Mouse (Mus musculus): ENCODE measurements around the gene Gne. TPM values are rescaled to one million over a fixed set of nuclear protein-coding genes. Genes with fewer than 3 reads are reported as not detected.
A peak's percentile ranks its signal among the peaks of the same experiment; 100 is the strongest.

Gene Gne
- polyA plus RNA-seq, 1 experiment from 2014 or later = 42.3 TPM

- Histone ChIP-seq H3K27me3 (replicated peaks; ENCODE audit: control insufficient read depth, insufficient read depth, low read length) (no peaks in the 10 kb centered on the region), H3K9me3 (ENCODE audit: control insufficient read depth, low read length) (no peaks in the 10 kb centered on the region), H3K4me2 (ENCODE audit: low read length) (no peak overlapping the region), H3K36me3 (ENCODE audit: control insufficient read depth, insufficient read depth, low read length) (no peaks in the 10 kb centered on the region), H3K27ac (ENCODE audit: low read depth) (no peak overlapping the region), H3K4me3 (ENCODE audit: low read depth, low read length) (no peak overlapping the region), H3K4me1 (replicated peaks; ENCODE audit: control insufficient read depth, insufficient read depth, low read length) (peaks cover 14% of the 10 kb centered on the region), H3K9ac (ENCODE audit: low read length) (no peak overlapping the region)
- ATAC-seq (replicated peaks; ENCODE audit: low FRiP score, low TSS enrichment, low read depth) = no peak
- DNase-seq (ENCODE audit: low spot score) = no peak
- 90% methylated on average over 4 of the region's 4 CpGs for WGBS
Observed at GRCm38 (mm10) chr4:44069411-44069810, 14.6 kb downstream of the Gne start.

- H3K4me3 ChIP-seq (ENCODE audit: low read depth, low read length) = no peak overlapping the region
- H3K9ac ChIP-seq (ENCODE audit: low read length) = no peak overlapping the region
- 63% methylated on average over 9 of the region's 9 CpGs for WGBS
- ATAC-seq (replicated peaks; ENCODE audit: low FRiP score, low TSS enrichment, low read depth) = no peak
- peaks cover 14% of the 10 kb centered on the region for H3K4me1 ChIP-seq (replicated peaks; ENCODE audit: control insufficient read depth, insufficient read depth, low read length)
- H3K36me3 ChIP-seq (ENCODE audit: control insufficient read depth, insufficient read depth, low read length) = no peaks in the 10 kb centered on the region
- no peaks in the 10 kb centered on the region for H3K9me3 ChIP-seq (ENCODE audit: control insufficient read depth, low read length)
- no peak overlapping the region for H3K27ac ChIP-seq (ENCODE audit: low read depth)
- no peak overlapping the region for H3K4me2 ChIP-seq (ENCODE audit: low read length)
- H3K27me3 ChIP-seq (replicated peaks; ENCODE audit: control insufficient read depth, insufficient read depth, low read length) = no peaks in the 10 kb centered on the region
- DNase-seq (ENCODE audit: low spot score) = no peak
Observed at GRCm38 (mm10) chr4:44068736-44069135, 15.2 kb downstream of the Gne start.

DNA sequence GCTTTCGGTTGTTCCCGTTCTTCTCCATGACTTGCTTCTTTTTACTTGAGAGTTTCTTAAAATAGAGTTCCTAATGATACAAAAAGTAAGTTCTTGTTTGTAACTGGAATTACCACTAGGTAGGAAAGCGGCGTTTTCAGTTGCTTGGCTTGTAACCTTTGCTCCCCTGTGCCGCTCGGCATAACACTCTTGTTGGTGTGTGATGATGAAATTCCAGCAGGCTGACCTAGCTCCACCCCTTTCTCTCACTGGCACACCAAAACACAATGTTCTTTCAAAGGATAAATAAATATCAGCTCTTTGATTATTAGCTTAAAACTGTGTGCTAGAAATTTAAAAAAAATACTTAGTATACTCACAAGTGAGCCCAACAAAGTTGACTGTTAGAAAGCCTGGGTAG, 17.1 kb downstream of the Gne start:
- Histone ChIP-seq H3K4me3 (ENCODE audit: low read depth, low read length) (no peak overlapping the region), H3K36me3 (ENCODE audit: control insufficient read depth, insufficient read depth, low read length) (0 out of 2 replicates have a peak, but pooled peaks cover 4% of the 10 kb centered on the region), H3K27ac (ENCODE audit: low read depth) (no peak overlapping the region), H3K9me3 (ENCODE audit: control insufficient read depth, low read length) (no peaks in the 10 kb centered on the region), H3K4me1 (replicated peaks; ENCODE audit: control insufficient read depth, insufficient read depth, low read length) (peaks cover 10% of the 10 kb centered on the region; the same call in 1 of the 2 replicates), H3K9ac (ENCODE audit: low read length) (no peak overlapping the region), H3K27me3 (replicated peaks; ENCODE audit: control insufficient read depth, insufficient read depth, low read length) (no peaks in the 10 kb centered on the region), H3K4me2 (ENCODE audit: low read length) (no peak overlapping the region)
- DNase-seq (ENCODE audit: low spot score) (no peak), ATAC-seq (replicated peaks; ENCODE audit: low FRiP score, low TSS enrichment, low read depth) (no peak)
- WGBS = 76% methylated on average over 6 of the region's 6 CpGs

- H3K4me1 ChIP-seq (replicated peaks; ENCODE audit: control insufficient read depth, insufficient read depth, low read length) = no peaks in the 10 kb centered on the region
- 0 out of 2 replicates have a peak, but pooled peaks cover 4% of the 10 kb centered on the region for H3K36me3 ChIP-seq (ENCODE audit: control insufficient read depth, insufficient read depth, low read length)
- H3K9me3 ChIP-seq (ENCODE audit: control insufficient read depth, low read length) = no peaks in the 10 kb centered on the region
- ATAC-seq (replicated peaks; ENCODE audit: low FRiP score, low TSS enrichment, low read depth) = peak; percentile 85
- DNase-seq (ENCODE audit: low spot score) = peak; percentile 97
- WGBS = 26% methylated on average over 16 of the region's 16 CpGs
- peak overlapping the region; percentile 62 for H3K27ac ChIP-seq (ENCODE audit: low read depth)
- H3K9ac ChIP-seq (ENCODE audit: low read length) = 0 out of 2 replicates have a peak overlapping the region, but pooled peaks have one; percentile 18
- 0 out of 2 replicates have a peak overlapping the region, but pooled peaks have one; percentile 8 for H3K4me3 ChIP-seq (ENCODE audit: low read depth, low read length)
- H3K27me3 ChIP-seq (replicated peaks; ENCODE audit: control insufficient read depth, insufficient read depth, low read length) = no peaks in the 10 kb centered on the region
- H3K4me2 ChIP-seq (ENCODE audit: low read length) = peak overlapping the region; percentile 36
Observed at GRCm38 (mm10) chr4:44065355-44066025, 18.5 kb downstream of the Gne start.

DNA sequence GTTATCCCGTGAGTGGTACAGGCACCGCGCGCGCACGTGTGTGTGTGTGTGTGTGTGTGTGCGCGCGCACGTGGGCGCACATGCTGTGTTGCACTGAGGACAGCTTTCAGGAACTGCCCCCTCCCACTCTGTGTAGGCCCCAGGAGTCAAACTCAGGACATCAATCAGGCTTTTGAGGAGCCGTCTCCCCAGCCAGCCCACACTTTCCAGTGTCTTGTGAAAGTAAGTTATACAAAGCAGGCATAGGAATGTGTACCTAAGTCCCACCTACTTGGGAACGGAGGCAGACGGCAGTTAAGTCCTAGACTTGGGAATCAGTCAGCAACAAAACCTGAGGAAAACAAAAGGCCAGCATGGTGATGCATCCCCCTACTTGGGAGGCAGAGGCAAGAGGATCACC, 21.2 kb downstream of the Gne start:
- 77% methylated on average over 14 of the region's 14 CpGs for WGBS

GRCm38 (mm10) chr4:44062062-44062461, 21.9 kb downstream of the Gne start:
- Histone ChIP-seq H3K36me3 (ENCODE audit: control insufficient read depth, insufficient read depth, low read length) (peaks cover 11% of the 10 kb centered on the region), H3K9ac (ENCODE audit: low read length) (no peak overlapping the region), H3K27ac (ENCODE audit: low read depth) (no peak overlapping the region), H3K9me3 (ENCODE audit: control insufficient read depth, low read length) (no peaks in the 10 kb centered on the region), H3K4me3 (ENCODE audit: low read depth, low read length) (no peak overlapping the region), H3K4me2 (ENCODE audit: low read length) (no peak overlapping the region), H3K4me1 (replicated peaks; ENCODE audit: control insufficient read depth, insufficient read depth, low read length) (no peaks in the 10 kb centered on the region), H3K27me3 (replicated peaks; ENCODE audit: control insufficient read depth, insufficient read depth, low read length) (no peaks in the 10 kb centered on the region)
- no peak for DNase-seq (ENCODE audit: low spot score)
- WGBS = 46% methylated on average over 9 of the region's 9 CpGs
- no peak for ATAC-seq (replicated peaks; ENCODE audit: low FRiP score, low TSS enrichment, low read depth)

More for the DNA sequence above, 21.2 kb downstream of the Gne start:
- no peak for ATAC-seq (replicated peaks; ENCODE audit: low FRiP score, low TSS enrichment, low read depth)
- H3K36me3 ChIP-seq (ENCODE audit: control insufficient read depth, insufficient read depth, low read length) = peaks cover 11% of the 10 kb centered on the region
- H3K4me1 ChIP-seq (replicated peaks; ENCODE audit: control insufficient read depth, insufficient read depth, low read length) = no peaks in the 10 kb centered on the region
- no peak overlapping the region for H3K4me3 ChIP-seq (ENCODE audit: low read depth, low read length)
- H3K27ac ChIP-seq (ENCODE audit: low read depth) = no peak overlapping the region
- H3K4me2 ChIP-seq (ENCODE audit: low read length) = no peak overlapping the region
- no peak overlapping the region for H3K9ac ChIP-seq (ENCODE audit: low read length)
- no peaks in the 10 kb centered on the region for H3K9me3 ChIP-seq (ENCODE audit: control insufficient read depth, low read length)
- H3K27me3 ChIP-seq (replicated peaks; ENCODE audit: control insufficient read depth, insufficient read depth, low read length) = no peaks in the 10 kb centered on the region
- no peak for DNase-seq (ENCODE audit: low spot score)

GRCm38 (mm10) chr4:44059674-44060073, 24.3 kb downstream of the Gne start:
- H3K27me3 ChIP-seq (replicated peaks; ENCODE audit: control insufficient read depth, insufficient read depth, low read length) = no peaks in the 10 kb centered on the region
- ATAC-seq (replicated peaks; ENCODE audit: low FRiP score, low TSS enrichment, low read depth) (no peak), DNase-seq (ENCODE audit: low spot score) (no peak)
- H3K9me3 ChIP-seq (ENCODE audit: control insufficient read depth, low read length) = no peaks in the 10 kb centered on the region
- no peaks in the 10 kb centered on the region for H3K4me1 ChIP-seq (replicated peaks; ENCODE audit: control insufficient read depth, insufficient read depth, low read length)
- no peak overlapping the region for H3K4me2 ChIP-seq (ENCODE audit: low read length)
- H3K27ac ChIP-seq (ENCODE audit: low read depth) = no peak overlapping the region
- WGBS = 94% methylated on average over 13 of the region's 13 CpGs
- no peak overlapping the region for H3K9ac ChIP-seq (ENCODE audit: low read length)
- peaks cover 11% of the 10 kb centered on the region for H3K36me3 ChIP-seq (ENCODE audit: control insufficient read depth, insufficient read depth, low read length)
- H3K4me3 ChIP-seq (ENCODE audit: low read depth, low read length) = no peak overlapping the region

GRCm38 (mm10) chr4:44049812-44050211, 34.2 kb downstream of the Gne start:
- no peak overlapping the region for H3K9ac ChIP-seq (ENCODE audit: low read length)
- no peak overlapping the region for H3K4me3 ChIP-seq (ENCODE audit: low read depth, low read length)
- no peak overlapping the region for H3K27ac ChIP-seq (ENCODE audit: low read depth)
- H3K4me2 ChIP-seq (ENCODE audit: low read length) = no peak overlapping the region
- peaks cover 18% of the 10 kb centered on the region for H3K36me3 ChIP-seq (ENCODE audit: control insufficient read depth, insufficient read depth, low read length)
- 85% methylated on average over 5 of the region's 5 CpGs for WGBS
- no peaks in the 10 kb centered on the region for H3K27me3 ChIP-seq (replicated peaks; ENCODE audit: control insufficient read depth, insufficient read depth, low read length)
- DNase-seq (ENCODE audit: low spot score) = no peak
- no peak for ATAC-seq (replicated peaks; ENCODE audit: low FRiP score, low TSS enrichment, low read depth)
- H3K9me3 ChIP-seq (ENCODE audit: control insufficient read depth, low read length) = no peaks in the 10 kb centered on the region
- no peaks in the 10 kb centered on the region for H3K4me1 ChIP-seq (replicated peaks; ENCODE audit: control insufficient read depth, insufficient read depth, low read length)

DNA sequence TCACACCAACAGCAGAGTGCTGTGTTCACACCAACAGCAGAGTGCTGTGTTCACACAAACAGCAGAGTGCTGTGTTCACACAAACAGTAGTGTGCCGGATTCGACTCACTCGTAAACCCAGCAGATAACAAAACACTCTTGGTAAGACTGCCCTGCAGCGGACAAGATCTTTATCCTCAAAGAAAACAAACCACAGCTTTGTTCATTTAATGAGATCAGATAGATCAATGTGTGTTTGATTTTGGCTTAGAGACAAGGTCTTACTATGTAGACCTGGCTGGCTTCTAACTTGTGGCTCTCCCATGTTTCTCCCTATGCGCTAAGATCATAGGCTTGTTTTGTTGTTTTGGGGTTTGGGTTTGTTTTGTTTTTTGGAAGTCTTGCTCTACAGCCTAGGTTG, 37.9 kb downstream of the Gne start:
- Histone ChIP-seq H3K4me2 (ENCODE audit: low read length) (no peak overlapping the region), H3K36me3 (ENCODE audit: control insufficient read depth, insufficient read depth, low read length) (peaks cover 26% of the 10 kb centered on the region), H3K9ac (ENCODE audit: low read length) (no peak overlapping the region), H3K27ac (ENCODE audit: low read depth) (no peak overlapping the region), H3K4me3 (ENCODE audit: low read depth, low read length) (no peak overlapping the region), H3K4me1 (replicated peaks; ENCODE audit: control insufficient read depth, insufficient read depth, low read length) (no peaks in the 10 kb centered on the region), H3K27me3 (replicated peaks; ENCODE audit: control insufficient read depth, insufficient read depth, low read length) (no peaks in the 10 kb centered on the region), H3K9me3 (ENCODE audit: control insufficient read depth, low read length) (no peaks in the 10 kb centered on the region)
- no peak for DNase-seq (ENCODE audit: low spot score)
- no peak for ATAC-seq (replicated peaks; ENCODE audit: low FRiP score, low TSS enrichment, low read depth)
- WGBS = 72% methylated on average over 5 of the region's 5 CpGs

Measured in intestine, embryonic 14.5 days (tissue).